Mouse (Mus musculus) kidney, postnatal 0 days (tissue): ENCODE results near the gene Slc22a16. TPM values are rescaled to one million over a fixed set of nuclear protein-coding genes. Genes with fewer than 3 reads are reported as not detected.
A peak's percentile ranks its signal among the peaks of the same experiment; 100 is the strongest.

Source experiments
- ATAC-seq: fragments of 200-750 bp; cut with Nextera tagmentation; replicated peaks from 2 replicates; pipeline ENCODE4 v1.8.0; 2017; ENCODE audit warnings: low read depth, moderate number of reproducible peaks, moderate TSS enrichment, moderate library complexity; ENCODE audit not compliant: low FRiP score
- DNase-seq: peaks from one replicate; pipeline ENCODE4 v3.0.0-alpha.2; 2016; ENCODE audit warnings: low spot score
- H3K27ac ChIP-seq: fragments of 300-500 bp; sonication (generic); 2 replicates; pipeline ENCODE4 v1.5.1; 2014; ENCODE audit warnings: mild to moderate bottlenecking
- H3K27me3 ChIP-seq: fragments of 300-500 bp; sonication (generic); 2 replicates; pipeline ENCODE4 v1.6.1; 2014; ENCODE audit warnings: low read length, mixed read lengths; ENCODE audit not compliant: insufficient read depth
- H3K36me3 ChIP-seq: fragments of 300-500 bp; sonication (generic); 2 replicates; pipeline ENCODE4 v1.6.1; 2014; ENCODE audit warnings: low read length, mixed read lengths; ENCODE audit not compliant: insufficient read depth
- H3K4me1 ChIP-seq: fragments of 300-500 bp; sonication (generic); replicated peaks from 2 replicates; pipeline ENCODE4 v1.6.1; 2014; ENCODE audit warnings: antibody characterized with exemption, low read length, mixed read lengths; ENCODE audit not compliant: insufficient read depth
- H3K4me2 ChIP-seq: fragments of 300-500 bp; sonication (generic); 2 replicates; pipeline ENCODE4 v1.6.1; 2014; ENCODE audit warnings: mild to moderate bottlenecking, low read length, moderate library complexity, mixed read lengths
- H3K4me3 ChIP-seq: fragments of 300-500 bp; sonication (generic); replicated peaks from 2 replicates; pipeline ENCODE4 v1.5.1; 2014; ENCODE audit warnings: low read depth, low read length
- H3K9ac ChIP-seq: fragments of 300-500 bp; sonication (generic); 2 replicates; pipeline ENCODE4 v1.6.1; 2014; ENCODE audit warnings: low read depth, low read length
- H3K9me3 ChIP-seq: fragments of 300-500 bp; sonication (generic); replicated peaks from 2 replicates; pipeline ENCODE4 v1.6.1; 2016; ENCODE audit warnings: low read length, inconsistent platforms, mixed read lengths
- CTCF ChIP-seq: IDR thresholded peaks from 2 replicates; pipeline ENCODE4 v1.5.1; 2016; ENCODE audit warnings: antibody characterized with exemption, low read depth, mild to moderate bottlenecking, moderate library complexity
- WGBS: fragments of 180-500 bp; shearing (Covaris S2); extraction: QIAGEN DNeasy Blood & Tissue Kit; methylation state at CpG from one replicate; pipeline ENCODE4 v1.1.7; 2014; 5-methylcytosine and 5-hydroxymethylcytosine counted together
- polyA plus RNA-seq: library from polyadenylated mRNA; unstranded; fragments of >200 nt; fragmentation: Nextera tagmentation; extraction: Ambion mirVana; gene quantifications from 2 replicates; pipeline ENCODE4 v1.2.1, GENCODE M21; 2015

The Slc22a16 gene
- polyA plus RNA-seq, 1 experiment from 2014 or later, result not detected

GRCm38 (mm10) chr10:40638823-40639819 is 69.0 kb downstream of the Slc22a16 start:
- no peaks in the 10 kb centered on the region for H3K9me3 ChIP-seq
- H3K4me2 ChIP-seq, result no peak overlapping the region; the same call in 1 of the 2 replicates
- H3K4me1 ChIP-seq, result peaks cover 8% of the 10 kb centered on the region; the same call in 1 of the 2 replicates
- H3K9ac ChIP-seq, result no peak overlapping the region
- peak; percentile 51 for TF ChIP-seq CTCF
- ATAC-seq, result peak; percentile 92
- DNase-seq, result peak; percentile 81
- 32% methylated on average over 26 of the region's 26 CpGs for WGBS
- H3K27ac ChIP-seq, result peak overlapping the region; percentile 68
- H3K4me3 ChIP-seq, result no peak overlapping the region
- H3K27me3 ChIP-seq, result no peaks in the 10 kb centered on the region
- H3K36me3 ChIP-seq, result no peaks in the 10 kb centered on the region

DNA sequence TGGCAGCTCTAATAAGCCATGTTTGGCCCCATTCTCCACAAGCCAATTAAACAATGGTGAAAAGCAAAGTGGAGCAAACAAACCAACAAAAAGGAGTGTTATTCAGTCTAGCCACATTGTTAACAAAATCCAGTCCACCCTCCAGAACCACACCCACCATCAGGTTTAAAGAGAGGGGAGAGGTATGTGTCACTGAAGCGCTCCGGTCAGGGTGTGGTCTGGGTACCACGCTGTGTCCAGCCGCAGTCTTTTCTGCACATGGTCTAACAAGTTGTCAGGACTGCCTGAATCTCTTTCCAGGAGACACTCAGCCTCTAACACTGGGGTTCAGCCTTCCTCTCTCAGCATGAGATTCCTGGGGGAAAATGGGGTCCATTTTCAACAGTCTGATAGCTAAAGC is 70.3 kb downstream of the Slc22a16 start:
- ATAC-seq (no peak), DNase-seq (no peak)
- Histone ChIP-seq H3K9ac (no peak overlapping the region), H3K27ac (no peak overlapping the region), H3K27me3 (no peaks in the 10 kb centered on the region), H3K4me1 (peaks cover 8% of the 10 kb centered on the region; the same call in 1 of the 2 replicates), H3K4me3 (no peak overlapping the region), H3K9me3 (no peaks in the 10 kb centered on the region), H3K4me2 (no peak overlapping the region), H3K36me3 (no peaks in the 10 kb centered on the region)
- TF ChIP-seq CTCF, result no peak
- 94% methylated on average over 4 of the region's 4 CpGs for WGBS

GRCm38 (mm10) chr10:40641901-40642300 is 71.8 kb downstream of the Slc22a16 start:
- no peak overlapping the region for H3K27ac ChIP-seq
- WGBS, result 85% methylated on average over 7 of the region's 7 CpGs
- no peak overlapping the region for H3K9ac ChIP-seq
- no peak overlapping the region for H3K4me2 ChIP-seq
- H3K27me3 ChIP-seq, result no peaks in the 10 kb centered on the region
- ATAC-seq, result no peak
- DNase-seq, result no peak
- no peak overlapping the region for H3K4me3 ChIP-seq
- peaks cover 8% of the 10 kb centered on the region; the same call in 1 of the 2 replicates for H3K4me1 ChIP-seq
- H3K36me3 ChIP-seq, result no peaks in the 10 kb centered on the region
- TF ChIP-seq CTCF, result no peak
- H3K9me3 ChIP-seq, result no peaks in the 10 kb centered on the region

GRCm38 (mm10) chr10:40643126-40643525 is 73.0 kb downstream of the Slc22a16 start:
- no peaks in the 10 kb centered on the region for H3K9me3 ChIP-seq
- peaks cover 3% of the 10 kb centered on the region; the same call in 1 of the 2 replicates for H3K4me1 ChIP-seq
- no peak for ATAC-seq
- no peak for TF ChIP-seq CTCF
- H3K27ac ChIP-seq, result no peak overlapping the region
- no peak for DNase-seq
- H3K27me3 ChIP-seq, result no peaks in the 10 kb centered on the region
- no peak overlapping the region for H3K4me3 ChIP-seq
- H3K9ac ChIP-seq, result no peak overlapping the region
- no peaks in the 10 kb centered on the region for H3K36me3 ChIP-seq
- no peak overlapping the region for H3K4me2 ChIP-seq
- WGBS, result 82% methylated on average over 5 of the region's 5 CpGs

DNA sequence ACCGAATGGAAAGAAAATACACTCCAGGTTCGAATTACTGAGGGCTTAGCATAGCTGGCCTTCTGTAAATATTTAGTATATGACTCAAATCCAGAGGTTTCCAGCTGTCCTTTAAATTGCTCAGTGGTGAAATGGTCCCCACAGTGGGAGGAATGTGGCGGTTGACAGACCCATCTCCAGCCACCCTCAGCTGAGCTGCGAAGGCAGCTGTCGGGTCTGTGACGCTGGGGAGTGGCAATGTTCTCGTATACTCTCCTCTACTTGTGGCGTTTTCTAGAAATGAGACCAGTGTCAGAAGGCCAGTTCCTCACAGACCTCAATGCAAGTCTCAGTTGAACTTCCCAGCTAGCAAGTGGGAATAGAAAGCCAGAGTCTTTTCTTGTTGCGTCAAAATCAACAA is 74.3 kb downstream of the Slc22a16 start:
- Histone ChIP-seq H3K27me3 (no peaks in the 10 kb centered on the region), H3K9me3 (no peaks in the 10 kb centered on the region), H3K4me2 (no peak overlapping the region), H3K36me3 (no peaks in the 10 kb centered on the region), H3K4me1 (no peaks in the 10 kb centered on the region), H3K4me3 (no peak overlapping the region), H3K9ac (no peak overlapping the region), H3K27ac (no peak overlapping the region)
- ATAC-seq (no peak), DNase-seq (no peak)
- 55% methylated on average over 9 of the region's 9 CpGs for WGBS
- no peak for TF ChIP-seq CTCF

- no peak overlapping the region for H3K4me2 ChIP-seq
- H3K9me3 ChIP-seq, result no peaks in the 10 kb centered on the region
- no peak overlapping the region for H3K4me3 ChIP-seq
- ATAC-seq (no peak), DNase-seq (no peak)
- no peaks in the 10 kb centered on the region for H3K4me1 ChIP-seq
- no peak overlapping the region for H3K27ac ChIP-seq
- H3K27me3 ChIP-seq, result no peaks in the 10 kb centered on the region
- WGBS, result 91% methylated on average over 1 of the region's 1 CpGs
- no peak overlapping the region for H3K9ac ChIP-seq
- H3K36me3 ChIP-seq, result no peaks in the 10 kb centered on the region
- no peak for TF ChIP-seq CTCF
These were observed 75.2 kb downstream of the Slc22a16 start for GRCm38 (mm10) chr10:40645346-40645745.
